Mouse (Mus musculus) hindbrain, embryonic 11.5 days (tissue): ENCODE measurements around the gene Dnase2a. TPM values are rescaled to one million over a fixed set of nuclear protein-coding genes. Genes with fewer than 3 reads are reported as not detected.

Source experiments
- ATAC-seq: fragments of 200-750 bp; cut with Nextera tagmentation; 2 replicates; pipeline ENCODE4 v1.8.0; 2017; ENCODE audit warnings: mild to moderate bottlenecking, moderate TSS enrichment, moderate library complexity; ENCODE audit not compliant: low FRiP score
- DNase-seq: peaks from one replicate; pipeline ENCODE4 v3.0.0-alpha.2; 2015; ENCODE audit warnings: low spot score
- H3K27ac ChIP-seq: fragments of 300-500 bp; sonication (generic); 2 replicates; pipeline ENCODE4 v1.5.1; 2014; ENCODE audit warnings: mild to moderate bottlenecking, low read depth, low read length
- H3K27me3 ChIP-seq: fragments of 300-500 bp; sonication (generic); 2 replicates; pipeline ENCODE4 v1.6.1; 2014; ENCODE audit warnings: mild to moderate bottlenecking, low read length, moderate library complexity, mixed read lengths; ENCODE audit not compliant: control insufficient read depth, insufficient read depth
- H3K36me3 ChIP-seq: fragments of 300-500 bp; sonication (generic); 2 replicates; pipeline ENCODE4 v1.6.1; 2014; ENCODE audit warnings: mild to moderate bottlenecking, low read length, moderate library complexity, mixed read lengths; ENCODE audit not compliant: control insufficient read depth, insufficient read depth
- H3K4me1 ChIP-seq: fragments of 300-500 bp; sonication (generic); replicated peaks from 2 replicates; pipeline ENCODE4 v1.6.1; 2014; ENCODE audit warnings: low read length, mixed read lengths; ENCODE audit not compliant: control insufficient read depth, insufficient read depth
- H3K4me2 ChIP-seq: fragments of 300-500 bp; sonication (generic); replicated peaks from 2 replicates; pipeline ENCODE4 v1.6.1; 2014; ENCODE audit warnings: mild to moderate bottlenecking, low read depth, low read length
- H3K4me3 ChIP-seq: fragments of 300-500 bp; sonication (generic); 2 replicates; pipeline ENCODE4 v1.5.1; 2014; ENCODE audit warnings: low read depth, low read length
- H3K9ac ChIP-seq: fragments of 300-500 bp; sonication (generic); 2 replicates; pipeline ENCODE4 v1.6.1; 2014; ENCODE audit warnings: low read depth, low read length
- H3K9me3 ChIP-seq: fragments of 300-500 bp; sonication (generic); 2 replicates; pipeline ENCODE4 v1.6.1; 2016; ENCODE audit warnings: low read length; ENCODE audit not compliant: control insufficient read depth
- WGBS: fragments of 180-500 bp; shearing (Covaris S2); extraction: QIAGEN DNeasy Blood & Tissue Kit; methylation state at CpG from one replicate; pipeline ENCODE4 v1.1.7; 2014; 5-methylcytosine and 5-hydroxymethylcytosine counted together
- polyA plus RNA-seq: library from polyadenylated mRNA; unstranded; fragments of >200 nt; fragmentation: Nextera tagmentation; extraction: Ambion mirVana; gene quantifications from 2 replicates; pipeline ENCODE4 v1.2.1, GENCODE M21; 2014

Dnase2a gene
- polyA plus RNA-seq, 1 experiment from 2014 or later: 6.4 TPM

DNA sequence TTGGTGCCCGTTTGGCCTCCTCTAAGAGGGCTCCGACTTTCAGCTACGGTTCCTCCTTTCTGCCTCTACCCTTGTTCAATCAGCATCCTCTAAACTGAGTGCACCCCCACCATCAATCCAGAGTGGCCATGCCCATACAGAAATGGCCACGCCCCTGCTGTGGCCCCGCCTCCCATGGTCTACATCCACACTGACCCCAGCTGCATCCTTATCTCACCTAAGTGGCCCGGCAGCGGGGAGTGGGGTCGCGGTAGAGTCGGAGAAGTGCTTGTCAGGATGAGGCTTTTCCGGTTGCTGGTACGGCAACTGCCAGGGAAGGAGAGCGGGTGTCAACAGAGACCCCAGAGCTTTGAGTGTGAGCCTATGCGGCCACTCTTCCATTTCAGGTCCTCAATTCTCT, 27.1 kb downstream of the Dnase2a start:
- 4% methylated on average over 14 of the region's 14 CpGs for WGBS
- Histone ChIP-seq H3K9ac (no peak overlapping the region; the same call in none of the 2 replicates), H3K27me3 (peaks cover 37% of the 10 kb centered on the region), H3K36me3 (no peaks in the 10 kb centered on the region), H3K27ac (0 out of 2 replicates have a peak overlapping the region, but pooled peaks have one; percentile 20), H3K4me1 (peaks cover 14% of the 10 kb centered on the region), H3K4me2 (peak overlapping the region; percentile 90), H3K4me3 (peak overlapping the region; percentile 63), H3K9me3 (no peaks in the 10 kb centered on the region)
- DNase-seq: peak; percentile 50
- ATAC-seq: peak; percentile 7

DNA sequence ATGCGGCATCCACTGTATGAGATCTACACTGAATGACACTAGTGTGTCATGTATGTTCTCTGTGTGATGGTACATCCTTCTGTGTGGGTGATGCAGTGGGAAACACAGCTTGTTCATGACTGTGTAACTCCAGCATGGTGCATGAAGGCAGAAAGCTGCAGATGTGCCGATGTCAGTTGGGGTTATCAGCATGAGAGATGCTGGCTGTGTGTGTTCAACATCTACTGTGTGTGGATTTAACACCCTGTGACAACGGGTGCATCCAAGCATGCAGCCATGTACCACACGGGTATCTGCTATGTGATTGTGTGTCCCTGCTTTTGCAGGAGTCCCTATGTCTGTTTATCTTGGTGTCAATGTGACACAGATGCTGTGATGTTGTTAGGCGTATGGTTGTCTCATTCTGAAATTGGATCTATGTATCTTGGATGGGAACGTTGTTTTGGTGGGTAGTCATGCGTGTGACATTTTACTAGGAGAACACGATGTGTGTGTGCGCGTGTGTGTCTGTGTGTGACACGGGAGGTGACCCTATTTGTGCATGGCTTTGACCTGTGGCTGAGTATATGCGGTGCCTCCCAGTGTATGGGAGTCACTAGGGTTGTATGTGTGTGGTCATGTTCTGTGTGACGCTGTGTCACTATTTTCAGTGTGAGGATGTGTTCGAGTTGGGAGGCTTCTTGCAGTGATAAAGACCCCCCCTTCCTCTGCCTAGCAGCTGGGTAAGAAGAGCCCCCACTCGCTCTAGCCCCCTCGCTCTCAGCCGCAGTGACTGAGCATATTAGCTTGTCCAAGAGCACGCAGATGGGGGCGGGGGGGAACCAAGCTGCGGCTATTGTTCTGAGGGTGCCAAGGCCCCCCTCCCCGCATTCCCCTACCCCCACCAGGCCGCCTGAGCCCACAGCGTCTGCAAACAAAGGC, 27.9 kb downstream of the Dnase2a start:
- 21% methylated on average over 21 of the region's 23 CpGs for WGBS
- H3K4me3 ChIP-seq: peak overlapping the region; percentile 63
- H3K4me2 ChIP-seq: peak overlapping the region; percentile 90
- H3K27me3 ChIP-seq: peaks cover 36% of the 10 kb centered on the region
- H3K4me1 ChIP-seq: peaks cover 14% of the 10 kb centered on the region
- DNase-seq (peak; percentile 28), ATAC-seq (peak; percentile 46; the same call in 1 of the 2 replicates)
- H3K9me3 ChIP-seq: no peaks in the 10 kb centered on the region
- H3K9ac ChIP-seq: peak overlapping the region; percentile 79
- H3K27ac ChIP-seq: peak overlapping the region; percentile 87
- no peaks in the 10 kb centered on the region for H3K36me3 ChIP-seq

DNA sequence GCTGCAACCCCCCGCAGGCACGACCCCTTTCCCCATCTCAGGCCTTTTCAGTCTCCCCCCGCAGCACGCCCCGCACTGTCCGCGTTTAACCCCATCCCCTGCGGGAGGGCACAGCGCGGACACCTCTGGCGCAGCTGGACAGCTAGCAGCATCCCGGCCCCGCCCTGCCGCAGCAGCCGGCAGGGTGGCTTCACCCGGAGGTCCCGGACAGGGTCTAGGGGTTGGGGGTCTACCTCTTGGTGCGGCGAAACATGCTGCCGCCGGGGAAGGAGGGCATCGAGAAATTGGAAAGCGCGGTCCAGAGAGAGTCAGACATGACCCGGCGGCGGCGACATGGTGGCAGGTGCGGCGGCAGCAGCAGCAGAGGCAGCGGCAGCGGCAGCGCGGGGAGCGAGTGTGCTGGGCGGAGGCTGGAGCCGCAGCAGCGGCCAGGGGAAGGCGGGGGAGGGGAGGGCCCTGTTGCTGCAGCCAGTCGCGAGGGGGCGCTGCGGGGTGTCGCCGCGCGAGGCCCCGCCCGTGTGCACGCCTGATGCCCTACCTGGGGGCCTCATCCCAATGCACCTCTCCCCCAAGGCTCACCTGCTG, 28.7 kb downstream of the Dnase2a start, which contains the start of gene Mast1:
Mast1 (minus strand) TSS at position 398 of the 585 bp plus-strand sequence.
- Histone ChIP-seq H3K4me1 (peaks cover 14% of the 10 kb centered on the region), H3K4me3 (peak within 1 kb of the TSS; percentile 63), H3K36me3 (no peaks in the 10 kb centered on the region), H3K27ac (peak within 1 kb of the TSS; percentile 87), H3K27me3 (peaks cover 32% of the 10 kb centered on the region), H3K9me3 (no peaks in the 10 kb centered on the region), H3K4me2 (peak within 1 kb of the TSS; percentile 90), H3K9ac (peak within 1 kb of the TSS; percentile 79)
- ATAC-seq: peak; percentile 62
- WGBS: under 1% methylated on average over 50 of the region's 50 CpGs
- peak; percentile 83 for DNase-seq

DNA sequence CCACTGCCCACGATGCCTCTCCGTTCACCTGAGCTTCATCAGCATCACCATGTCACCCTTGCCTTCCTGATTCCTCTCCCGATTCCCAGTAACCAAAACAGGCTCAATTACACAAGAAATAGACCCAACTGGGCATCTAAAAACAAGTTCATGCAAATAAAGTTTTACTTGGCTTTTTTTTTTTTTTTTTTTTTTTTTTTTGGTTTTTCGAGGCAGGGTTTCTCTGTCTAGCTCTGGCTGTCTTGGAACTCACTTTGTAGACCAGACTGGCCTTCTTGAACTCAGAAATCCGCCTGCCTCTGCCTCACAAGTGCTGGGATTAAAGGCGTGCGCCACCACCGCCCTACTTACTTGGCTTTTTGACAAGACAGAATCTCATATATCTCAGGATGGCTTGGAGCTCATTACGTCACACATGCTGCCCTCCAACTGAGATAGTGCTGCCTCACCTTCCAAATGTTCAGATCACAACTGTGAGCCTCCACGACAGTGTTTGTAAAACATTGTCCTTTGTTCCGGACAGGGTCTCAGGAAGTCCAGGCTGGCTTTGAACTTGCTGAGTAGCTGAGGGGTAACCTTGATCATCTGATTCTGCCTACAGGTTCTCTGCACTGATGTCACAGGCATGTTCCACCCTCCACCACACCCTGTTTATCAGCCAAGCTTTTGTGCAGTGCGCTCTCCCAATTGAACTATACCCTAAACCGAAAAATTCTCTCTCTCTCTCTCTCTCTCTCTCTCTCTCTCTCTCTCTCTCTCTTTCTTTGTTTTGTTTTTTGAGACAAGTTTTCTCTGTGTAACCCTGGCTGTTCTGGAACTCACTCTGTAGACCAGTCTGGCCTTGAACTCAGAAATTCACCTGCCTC, 29.5 kb downstream of the Dnase2a start:
- ATAC-seq: no peak
- WGBS: 68% methylated on average over 13 of the region's 13 CpGs
- no peak overlapping the region for H3K27ac ChIP-seq
- H3K4me2 ChIP-seq: peak overlapping the region; percentile 90
- DNase-seq: no peak
- no peaks in the 10 kb centered on the region for H3K36me3 ChIP-seq
- H3K9ac ChIP-seq: peak overlapping the region; percentile 79; the same call in 1 of the 2 replicates
- H3K4me3 ChIP-seq: peak overlapping the region; percentile 63; the same call in 1 of the 2 replicates
- peaks cover 31% of the 10 kb centered on the region for H3K27me3 ChIP-seq
- H3K9me3 ChIP-seq: no peaks in the 10 kb centered on the region
- H3K4me1 ChIP-seq: peaks cover 14% of the 10 kb centered on the region

DNA sequence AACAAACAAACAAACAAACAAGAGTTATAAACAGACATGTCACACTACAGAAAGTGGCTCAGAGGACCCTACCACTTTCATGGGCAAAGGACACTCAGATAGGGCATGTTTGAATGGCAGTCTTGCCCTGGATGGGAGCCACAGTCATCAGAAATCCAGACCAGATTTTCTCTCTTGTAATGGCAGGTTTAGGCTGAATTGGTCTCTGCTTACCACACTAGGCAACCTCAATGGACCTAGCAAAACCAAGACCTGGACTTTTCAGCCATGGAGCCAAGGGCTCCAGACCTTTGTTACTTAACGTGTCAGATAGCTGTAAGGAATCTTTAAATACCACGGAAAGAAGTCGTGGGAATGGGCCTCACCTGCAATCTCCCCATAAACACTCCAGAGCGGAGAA, 35.3 kb downstream of the Dnase2a start:
- peaks cover 35% of the 10 kb centered on the region for H3K27me3 ChIP-seq
- no peaks in the 10 kb centered on the region for H3K9me3 ChIP-seq
- no peak overlapping the region for H3K27ac ChIP-seq
- H3K4me3 ChIP-seq: no peak overlapping the region
- no peak for ATAC-seq
- peaks cover 5% of the 10 kb centered on the region; the same call in 1 of the 2 replicates for H3K4me1 ChIP-seq
- WGBS: 22% methylated on average over 4 of the region's 4 CpGs
- H3K36me3 ChIP-seq: no peaks in the 10 kb centered on the region
- peak; percentile 20 for DNase-seq
- H3K4me2 ChIP-seq: no peak overlapping the region
- no peak overlapping the region for H3K9ac ChIP-seq

DNA sequence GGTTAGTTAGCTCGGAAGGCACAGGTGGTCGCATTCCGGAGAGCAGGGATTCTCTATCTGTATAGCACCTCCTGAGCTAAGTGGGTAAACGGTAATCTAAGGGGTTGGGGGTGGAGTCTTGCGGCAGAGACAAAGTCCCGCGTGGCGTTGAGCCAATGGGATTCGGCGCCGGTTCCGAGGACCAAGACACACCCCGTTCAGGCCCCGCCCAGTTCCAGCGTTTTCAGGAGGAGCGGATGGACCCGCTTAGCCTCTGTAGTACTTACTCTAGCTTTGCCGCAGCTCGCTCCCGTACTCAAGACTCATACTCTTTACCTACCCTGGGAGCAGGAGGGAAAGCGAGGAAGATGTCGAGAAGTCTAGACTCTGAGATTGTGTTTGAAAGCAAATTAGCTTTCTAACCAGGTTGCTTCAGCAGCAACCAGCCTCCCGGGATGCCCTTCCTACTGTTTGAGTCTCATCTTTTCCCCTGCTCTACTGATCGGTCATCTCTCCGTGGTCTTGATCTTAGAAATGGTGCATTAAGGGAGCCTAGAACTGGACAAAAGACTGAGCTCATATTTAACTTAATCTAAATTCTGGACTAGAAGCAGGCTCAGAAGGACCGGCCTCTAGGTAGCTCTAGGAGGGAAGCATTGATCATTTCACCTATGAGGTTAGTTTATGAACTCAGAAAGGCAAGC, 36.3 kb downstream of the Dnase2a start:
- H3K27me3 ChIP-seq: peaks cover 35% of the 10 kb centered on the region
- H3K9ac ChIP-seq: no peak overlapping the region
- ATAC-seq: peak; percentile 62
- 2% methylated on average over 26 of the region's 26 CpGs for WGBS
- no peaks in the 10 kb centered on the region for H3K9me3 ChIP-seq
- no peak overlapping the region for H3K27ac ChIP-seq
- H3K36me3 ChIP-seq: no peaks in the 10 kb centered on the region
- no peak overlapping the region for H3K4me3 ChIP-seq
- peak; percentile 78 for DNase-seq
- peaks cover 5% of the 10 kb centered on the region; the same call in 1 of the 2 replicates for H3K4me1 ChIP-seq
- peak overlapping the region; percentile 3; the same call in 1 of the 2 replicates for H3K4me2 ChIP-seq

DNA sequence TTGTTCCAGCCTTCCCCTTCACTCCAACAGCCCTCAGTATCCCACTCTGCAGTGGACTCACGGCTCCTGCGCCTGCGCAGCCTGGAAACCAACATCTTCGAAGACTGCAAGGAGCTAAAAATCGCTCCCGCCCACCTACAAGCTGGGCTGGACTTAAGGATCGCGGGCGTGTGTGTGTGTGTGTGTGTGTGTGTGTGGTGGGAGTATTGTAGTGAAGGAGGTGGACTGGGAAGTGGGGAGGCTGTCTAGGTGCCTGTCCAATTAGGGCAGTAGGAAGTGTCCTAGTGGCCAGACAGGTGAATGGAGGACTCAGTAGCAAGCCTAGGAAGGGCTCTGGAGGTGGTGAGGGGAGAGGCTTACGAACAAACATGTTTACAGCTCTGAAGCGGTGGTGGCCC, 36.9 kb downstream of the Dnase2a start:
- Histone ChIP-seq H3K27me3 (peaks cover 39% of the 10 kb centered on the region), H3K4me3 (peak overlapping the region; percentile 59), H3K36me3 (no peaks in the 10 kb centered on the region), H3K27ac (no peak overlapping the region), H3K4me2 (peak overlapping the region; percentile 91), H3K9me3 (no peaks in the 10 kb centered on the region), H3K4me1 (peaks cover 5% of the 10 kb centered on the region; the same call in 1 of the 2 replicates), H3K9ac (no peak overlapping the region)
- ATAC-seq (peak; percentile 58), DNase-seq (peak; percentile 46)
- WGBS: 2% methylated on average over 11 of the region's 11 CpGs
